In genomic region chr8:13356221-13356620, GRCm38 (mm10) we compare ENCODE assay signal across 36 mouse cellular contexts. TPM values are rescaled to one million over a fixed set of nuclear protein-coding genes. Genes with fewer than 3 reads are reported as not detected.
"Had no signal": no experiment of that assay in that cellular context is flagged by ENCODE, and none has a peak within 500 bp of the region (broad histone marks: within the 10 kb centered on the region; RNA-seq: fewer than 3 reads in every experiment).

No protein-coding gene starts in this region.

- H3K27ac ChIP-seq: heart, adult 2 months; hindbrain, embryonic 13.5 days; hindbrain, embryonic 15.5 days; left cerebral cortex, adult 2 months; limb, embryonic 10.5 days; limb, embryonic 12.5 days; liver, embryonic 13.5 days; liver, embryonic 15.5 days had no signal

- H3K27me3 ChIP-seq: hindbrain, embryonic 13.5 days; hindbrain, embryonic 15.5 days; limb, embryonic 12.5 days; liver, embryonic 13.5 days; liver, embryonic 15.5 days had no signal

- DNase-seq: heart, adult 11 months; heart, adult 2 months; heart, postnatal 14 days; heart, postnatal 36 days; kidney, adult 18-20 months; kidney, adult 8-10 months; kidney, postnatal 10 days; kidney, postnatal 25 days; liver; liver, embryonic 13.5 days; liver, postnatal 0 days had no signal

- H3K4me1 ChIP-seq: hindbrain, embryonic 13.5 days; hindbrain, embryonic 15.5 days; limb, embryonic 10.5 days had no signal

- H3K4me3 ChIP-seq: heart, adult 2 months; hindbrain, embryonic 13.5 days; hindbrain, embryonic 15.5 days; left cerebral cortex, adult 2 months; limb, embryonic 10.5 days; limb, embryonic 12.5 days; liver, embryonic 13.5 days; liver, embryonic 15.5 days had no signal

- H3K9me3 ChIP-seq: hindbrain, embryonic 13.5 days; hindbrain, embryonic 15.5 days; limb, embryonic 10.5 days; limb, embryonic 12.5 days; liver, embryonic 13.5 days; liver, embryonic 15.5 days had no signal

- H3K4me2 ChIP-seq: heart, embryonic 11.5 days; hindbrain, embryonic 13.5 days; hindbrain, embryonic 15.5 days; limb, embryonic 12.5 days; liver, embryonic 11.5 days; liver, embryonic 13.5 days; liver, embryonic 15.5 days had no signal

- H3K9ac ChIP-seq: hindbrain, embryonic 13.5 days; hindbrain, embryonic 15.5 days; limb, embryonic 12.5 days; liver, embryonic 13.5 days; liver, embryonic 15.5 days; liver, postnatal 0 days had no signal

- ATAC-seq: inflammation-experienced regulatory T-cells, adult 6 months; intestine, embryonic 16.5 days; liver, postnatal 0 days had no signal

RNA-seq across cellular contexts. Expression of gene Atp4b, which starts 40.4 kb away (rescaled TPM):
- total RNA-seq: gastrocnemius, adult 18-20 months; gastrocnemius, postnatal 14 days; gastrocnemius, postnatal 36 days; heart, adult 2 months; heart, postnatal 14 days; heart, postnatal 36 days; hematopoietic stem cell, adult 5-6 weeks; layer of hippocampus, postnatal 10 days; layer of hippocampus, postnatal 25 days; left cerebral cortex, adult 2 months; left cerebral cortex, postnatal 14 days; left cerebral cortex, postnatal 36 days had no signal
- polyA plus RNA-seq: heart, embryonic 11.5 days; heart, embryonic 14.5 days; hindbrain, embryonic 11.5 days; hindbrain, embryonic 13.5 days; hindbrain, embryonic 15.5 days; inflammation-experienced regulatory T-cells, adult 6 months; intestine, embryonic 16.5 days; kidney, embryonic 14.5 days; kidney, embryonic 16.5 days; limb, embryonic 10.5 days; limb, embryonic 12.5 days; limb, embryonic 14.5 days; liver, embryonic 11.5 days; liver, embryonic 13.5 days; liver, embryonic 15.5 days; liver, postnatal 0 days had no signal

RNA-seq across cellular contexts. Expression of gene Grk1, which starts 48.7 kb away (rescaled TPM):
- total RNA-seq: gastrocnemius, adult 18-20 months; heart, postnatal 36 days; hematopoietic stem cell, adult 5-6 weeks; layer of hippocampus, postnatal 25 days; left cerebral cortex, adult 2 months; left cerebral cortex, postnatal 14 days; left cerebral cortex, postnatal 36 days had no signal
- polyA plus RNA-seq: gonadal fat pad, adult 2 months; heart, adult 2 months; heart, embryonic 14.5 days; heart, postnatal 0 days; hindbrain, embryonic 11.5 days; hindbrain, embryonic 13.5 days; hindbrain, embryonic 15.5 days; inflammation-experienced regulatory T-cells, adult 6 months; intestine, embryonic 16.5 days; kidney, embryonic 14.5 days; kidney, embryonic 16.5 days; liver, embryonic 13.5 days; liver, embryonic 15.5 days; liver, postnatal 0 days had no signal
